Comparison of ENCODE assay signal across 7 mouse cellular contexts in genomic region chr4:128805150-128806042, GRCm38 (mm10). TPM values are rescaled to one million over a fixed set of nuclear protein-coding genes. Genes with fewer than 3 reads are reported as not detected.
DNase-seq lines count a peak whose midpoint lies in the region; ATAC-seq and TF ChIP-seq lines count a peak whose summit lies in the region.

No protein-coding gene starts in this region.

- peak overlapping the region; percentile 100 for H3K4me3 ChIP-seq in thymus, adult 2 months (ENCODE audit: control insufficient read depth, insufficient read depth, low read length)
- H3K4me3 ChIP-seq in lung, postnatal 0 days (ENCODE audit: low read depth, low read length), result peak overlapping the region; percentile 78

- H3K9me3 ChIP-seq in lung, postnatal 0 days (ENCODE audit: low read length), result no peaks in the 10 kb centered on the region

- no peak for TF ChIP-seq CTCF in thymus, adult 2 months (IDR thresholded peaks at IDR 0.05; ENCODE audit: borderline replicate concordance, control insufficient read depth, extremely low read depth, insufficient read depth, low read length, poor library complexity)
- no peak for TF ChIP-seq CTCF in lung, postnatal 0 days (IDR thresholded peaks at IDR 0.05)

- peak; percentile 28 for DNase-seq in thymus, adult 2 months
- DNase-seq in thymus, adult 18-20 months, result no peak
- DNase-seq in brain, adult 2 months (ENCODE audit: low read depth, low spot score), result peak; percentile 71
- DNase-seq in forelimb bud, embryonic 11.5 days (ENCODE audit: low read depth, low spot score), result peak; percentile 34
- DNase-seq in kidney, adult 9 months, result peak; percentile 46
- DNase-seq in lung, postnatal 0 days (ENCODE audit: low spot score), result peak; percentile 78
- peak; percentile 37 to 51 for DNase-seq in right cerebral cortex, postnatal 10 days (ENCODE audit: low spot score in 2 of 2)

- H3K36me3 ChIP-seq in thymus, adult 2 months (ENCODE audit: control insufficient read depth, insufficient read depth, low read length), result no peaks in the 10 kb centered on the region
- H3K36me3 ChIP-seq in lung, postnatal 0 days (ENCODE audit: insufficient read depth, low read length), result no peaks in the 10 kb centered on the region

- peak overlapping the region; percentile 95 for H3K4me2 ChIP-seq in lung, postnatal 0 days (replicated peaks; ENCODE audit: low read depth, low read length)

- TF ChIP-seq POLR2A in thymus, adult 2 months (IDR thresholded peaks at IDR 0.05; ENCODE audit: control insufficient read depth, extremely low read depth, insufficient read depth, low read length, poor library complexity), result no peak

- no peaks in the 10 kb centered on the region for H3K27me3 ChIP-seq in thymus, adult 2 months (ENCODE audit: control insufficient read depth, insufficient read depth, low read length)
- no peaks in the 10 kb centered on the region for H3K27me3 ChIP-seq in lung, postnatal 0 days (replicated peaks; ENCODE audit: insufficient read depth, low read length)

- TF ChIP-seq EP300 in lung, postnatal 0 days (IDR thresholded peaks at IDR 0.05), result 0 out of 2 replicates have a peak, but pooled peaks have one; percentile 20

- peak overlapping the region; percentile 83 for H3K27ac ChIP-seq in thymus, adult 2 months (ENCODE audit: control insufficient read depth, insufficient read depth, low read length)
- H3K27ac ChIP-seq in lung, postnatal 0 days (ENCODE audit: low read length), result peak overlapping the region; percentile 99

- peaks cover 42% of the 10 kb centered on the region for H3K4me1 ChIP-seq in thymus, adult 2 months (replicated peaks; ENCODE audit: control insufficient read depth, insufficient read depth, low read length)
- H3K4me1 ChIP-seq in lung, postnatal 0 days (ENCODE audit: insufficient read depth, low read depth, low read length), result peaks cover 14% of the 10 kb centered on the region

- H3K9ac ChIP-seq in lung, postnatal 0 days (replicated peaks; ENCODE audit: low read depth), result peak overlapping the region; percentile 96

- ATAC-seq in lung, postnatal 0 days, result peak; percentile 29

- whole genome bisulfite sequencing in thymus, adult 2 months, result 5% methylated on average over 72 of the region's 74 CpGs
- under 1% methylated on average over 39 of the region's 74 CpGs for WGBS in lung, postnatal 0 days

RNA-seq across cellular contexts. Expression of gene Zfp362, which starts 0.4 kb away (rescaled TPM):
- polyA plus RNA-seq in thymus, adult 2 months (2012; rRNA removed), result 105 and 145 TPM in 2 replicates
- polyA plus RNA-seq in lung, postnatal 0 days (2015; fragmentation: Nextera tagmentation; extraction: Ambion mirVana), result 21.6 and 23.8 TPM in 2 replicates

RNA-seq across cellular contexts. Expression of gene A3galt2, which starts 50.2 kb away (rescaled TPM):
- polyA plus RNA-seq in thymus, adult 2 months (2012; rRNA removed), result 1.3 and 1.6 TPM in 2 replicates
- polyA plus RNA-seq in lung, postnatal 0 days (2015; fragmentation: Nextera tagmentation; extraction: Ambion mirVana), result 0.04 and 0.08 TPM in 2 replicates

Comparison
In these comparisons a context has a peak if more than half of its experiments do, and no peak if none do; other contexts are left out.
1. DNase-seq: peak in thymus, adult 2 months (single experiment), brain, adult 2 months (single experiment), forelimb bud, embryonic 11.5 days (single experiment), kidney, adult 9 months (single experiment), lung, postnatal 0 days (single experiment) and right cerebral cortex, postnatal 10 days (2 of 2); none in thymus, adult 18-20 months (0 of 2).